Mouse (Mus musculus) forebrain, embryonic 15.5 days (tissue): ENCODE data around the gene Palld. TPM values are rescaled to one million over a fixed set of nuclear protein-coding genes. Genes with fewer than 3 reads are reported as not detected.

Experiments used
- ATAC-seq: fragments of 200-750 bp; cut with Nextera tagmentation; replicated peaks from 2 replicates; pipeline ENCODE4 v1.8.0; 2017; ENCODE audit warnings: mild to moderate bottlenecking, moderate TSS enrichment, moderate library complexity
- H3K27ac ChIP-seq: fragments of 300-500 bp; sonication (generic); replicated peaks from 2 replicates; pipeline ENCODE4 v1.5.1; 2015; ENCODE audit warnings: mild to moderate bottlenecking, inconsistent platforms
- H3K27me3 ChIP-seq: fragments of 300-500 bp; sonication (generic); 2 replicates; pipeline ENCODE4 v1.6.1; 2015; ENCODE audit warnings: inconsistent platforms
- H3K36me3 ChIP-seq: fragments of 300-500 bp; sonication (generic); 2 replicates; pipeline ENCODE4 v1.6.1; 2015; ENCODE audit warnings: mild to moderate bottlenecking, inconsistent platforms
- H3K4me1 ChIP-seq: fragments of 300-500 bp; sonication (generic); 2 replicates; pipeline ENCODE4 v1.6.1; 2015; ENCODE audit warnings: inconsistent platforms
- H3K4me2 ChIP-seq: fragments of 300-500 bp; sonication (generic); replicated peaks from 2 replicates; pipeline ENCODE4 v1.6.1; 2015; ENCODE audit warnings: mild to moderate bottlenecking, inconsistent platforms
- H3K4me3 ChIP-seq: fragments of 300-500 bp; sonication (generic); 2 replicates; pipeline ENCODE4 v1.5.1; 2015; ENCODE audit warnings: mild to moderate bottlenecking, inconsistent platforms
- H3K9ac ChIP-seq: fragments of 300-500 bp; sonication (generic); replicated peaks from 2 replicates; pipeline ENCODE4 v1.6.1; 2015; ENCODE audit warnings: mild to moderate bottlenecking, inconsistent platforms
- H3K9me3 ChIP-seq: fragments of 300-500 bp; sonication (generic); 2 replicates; pipeline ENCODE4 v1.6.1; 2016; ENCODE audit warnings: inconsistent platforms
- WGBS: fragments of 180-500 bp; shearing (Covaris S2); methylation state at CpG from one replicate; pipeline ENCODE4 v1.1.7; 2015; ENCODE audit warnings: mixed read lengths; 5-methylcytosine and 5-hydroxymethylcytosine counted together
- polyA plus RNA-seq: library from polyadenylated mRNA; unstranded; fragments of >200 nt; fragmentation: Nextera tagmentation; extraction: Ambion mirVana; gene quantifications from 2 replicates; pipeline ENCODE4 v1.2.1, GENCODE M21; 2015

Palld gene
- polyA plus RNA-seq, 1 experiment from 2014 or later: 19.4 TPM

GRCm38 (mm10) chr8:61796537-61797050 lies 105.9 kb downstream of the Palld start:
- 82% methylated on average over 7 of the region's 7 CpGs for WGBS
- no peaks in the 10 kb centered on the region for H3K9me3 ChIP-seq

DNA sequence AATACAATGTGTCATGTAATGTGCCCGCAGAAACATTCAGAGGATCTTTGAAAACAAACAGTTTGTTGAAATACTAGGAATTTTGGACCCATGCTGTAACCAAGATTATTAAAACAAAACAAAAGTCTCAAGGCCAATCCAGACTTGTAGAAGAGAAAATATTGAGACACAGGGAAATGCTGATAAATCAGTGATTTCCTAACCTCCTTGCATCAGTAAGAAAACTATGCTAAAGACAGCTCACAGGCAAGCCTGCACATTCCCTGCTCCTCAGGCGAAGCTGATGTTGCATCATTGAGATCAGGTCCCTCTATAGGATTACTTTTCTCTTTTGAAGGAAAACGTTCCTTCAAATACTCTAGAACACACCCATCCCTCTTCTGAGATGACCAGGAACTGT lies 112.5 kb downstream of the Palld start:
- no peak overlapping the region for H3K4me2 ChIP-seq
- H3K27me3 ChIP-seq: no peaks in the 10 kb centered on the region
- no peaks in the 10 kb centered on the region for H3K36me3 ChIP-seq
- H3K9me3 ChIP-seq: no peaks in the 10 kb centered on the region
- no peak for ATAC-seq
- no peak overlapping the region for H3K4me3 ChIP-seq
- 84% methylated on average over 3 of the region's 3 CpGs for WGBS
- H3K27ac ChIP-seq: no peak overlapping the region
- H3K9ac ChIP-seq: no peak overlapping the region
- H3K4me1 ChIP-seq: no peaks in the 10 kb centered on the region

More at GRCm38 (mm10) chr8:61796537-61797050, 105.9 kb downstream of the Palld start:
- no peak overlapping the region for H3K4me2 ChIP-seq
- no peak overlapping the region for H3K9ac ChIP-seq
- H3K27me3 ChIP-seq: no peaks in the 10 kb centered on the region
- no peaks in the 10 kb centered on the region for H3K36me3 ChIP-seq
- no peak for ATAC-seq
- H3K27ac ChIP-seq: no peak overlapping the region
- no peaks in the 10 kb centered on the region for H3K4me1 ChIP-seq
- no peak overlapping the region for H3K4me3 ChIP-seq

DNA sequence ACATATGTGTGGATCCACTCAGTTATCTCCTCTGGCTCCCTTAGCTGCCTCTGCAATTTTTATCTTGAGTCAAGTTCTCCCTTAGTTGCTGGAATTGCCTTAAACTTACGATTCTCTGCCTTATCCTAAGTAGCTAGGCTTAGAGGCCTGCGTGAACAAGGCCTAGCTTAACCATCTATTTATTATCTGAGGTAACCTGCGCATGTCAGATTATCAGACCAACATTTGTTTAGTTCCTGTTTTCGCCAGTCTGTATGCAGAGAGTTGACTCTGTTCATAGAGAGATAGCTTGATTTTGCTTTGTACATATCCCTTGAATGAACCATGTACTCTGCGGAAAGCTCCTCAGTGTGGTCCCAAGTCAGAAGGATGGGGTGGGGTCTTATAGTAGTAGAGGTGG lies 113.2 kb downstream of the Palld start:
- no peaks in the 10 kb centered on the region for H3K36me3 ChIP-seq
- no peak overlapping the region for H3K27ac ChIP-seq
- no peaks in the 10 kb centered on the region for H3K27me3 ChIP-seq
- no peak for ATAC-seq
- no peak overlapping the region for H3K9ac ChIP-seq
- H3K9me3 ChIP-seq: no peaks in the 10 kb centered on the region
- 85% methylated on average over 5 of the region's 5 CpGs for WGBS
- H3K4me1 ChIP-seq: no peaks in the 10 kb centered on the region
- no peak overlapping the region for H3K4me3 ChIP-seq
- no peak overlapping the region for H3K4me2 ChIP-seq

DNA sequence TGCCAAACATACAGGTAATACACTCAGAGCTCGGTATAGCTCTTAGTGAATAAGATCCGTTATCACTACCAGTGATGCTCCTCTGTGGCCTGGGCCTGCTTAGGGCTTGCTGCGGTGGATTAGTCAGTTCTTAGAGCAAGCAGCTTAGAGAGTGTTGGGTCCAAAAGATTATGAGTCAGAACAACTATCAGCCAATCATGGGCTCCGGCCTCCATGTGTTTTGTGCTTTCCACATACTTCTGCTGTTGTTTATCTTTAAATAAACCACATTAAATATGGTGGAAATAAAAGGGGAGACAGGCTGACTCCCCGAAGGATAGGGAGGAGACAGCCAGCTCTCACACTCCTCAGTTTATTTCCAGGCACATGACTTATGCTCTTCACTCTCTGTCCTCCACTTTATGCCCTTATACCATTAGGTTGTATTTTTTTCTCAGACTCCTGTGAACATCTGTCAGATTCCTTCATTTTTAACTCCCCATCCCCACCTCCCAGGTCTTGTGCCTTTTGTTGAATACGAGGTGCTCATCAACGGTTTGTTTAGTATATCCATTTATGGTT lies 119.5 kb downstream of the Palld start:
- Histone ChIP-seq H3K9me3 (no peaks in the 10 kb centered on the region), H3K9ac (no peak overlapping the region), H3K36me3 (no peaks in the 10 kb centered on the region), H3K4me1 (no peaks in the 10 kb centered on the region), H3K27me3 (no peaks in the 10 kb centered on the region), H3K27ac (no peak overlapping the region), H3K4me2 (no peak overlapping the region), H3K4me3 (no peak overlapping the region)
- ATAC-seq: no peak
- 81% methylated on average over 7 of the region's 7 CpGs for WGBS

- no peaks in the 10 kb centered on the region for H3K4me1 ChIP-seq
- H3K9ac ChIP-seq: no peak overlapping the region
- no peak overlapping the region for H3K4me3 ChIP-seq
- no peaks in the 10 kb centered on the region for H3K27me3 ChIP-seq
- WGBS: 85% methylated on average over 5 of the region's 5 CpGs
- H3K4me2 ChIP-seq: no peak overlapping the region
- no peak for ATAC-seq
- no peaks in the 10 kb centered on the region for H3K36me3 ChIP-seq
- no peaks in the 10 kb centered on the region for H3K9me3 ChIP-seq
- H3K27ac ChIP-seq: no peak overlapping the region
Measured at GRCm38 (mm10) chr8:61780652-61781257, 121.7 kb downstream of the Palld start.

- Histone ChIP-seq H3K4me2 (no peak overlapping the region), H3K36me3 (no peaks in the 10 kb centered on the region), H3K27ac (no peak overlapping the region), H3K27me3 (no peaks in the 10 kb centered on the region), H3K9me3 (no peaks in the 10 kb centered on the region), H3K4me1 (no peaks in the 10 kb centered on the region), H3K9ac (no peak overlapping the region), H3K4me3 (no peak overlapping the region)
- 81% methylated on average over 3 of the region's 3 CpGs for WGBS
- no peak for ATAC-seq
Measured at GRCm38 (mm10) chr8:61778194-61778593, 124.3 kb downstream of the Palld start.

- no peak for ATAC-seq
- Histone ChIP-seq H3K36me3 (no peaks in the 10 kb centered on the region), H3K4me1 (no peaks in the 10 kb centered on the region), H3K27me3 (no peaks in the 10 kb centered on the region), H3K9ac (no peak overlapping the region), H3K4me2 (no peak overlapping the region), H3K9me3 (no peaks in the 10 kb centered on the region), H3K27ac (no peak overlapping the region), H3K4me3 (no peak overlapping the region)
- WGBS: 79% methylated on average over 9 of the region's 9 CpGs
Measured at GRCm38 (mm10) chr8:61776560-61776959, 125.9 kb downstream of the Palld start.

DNA sequence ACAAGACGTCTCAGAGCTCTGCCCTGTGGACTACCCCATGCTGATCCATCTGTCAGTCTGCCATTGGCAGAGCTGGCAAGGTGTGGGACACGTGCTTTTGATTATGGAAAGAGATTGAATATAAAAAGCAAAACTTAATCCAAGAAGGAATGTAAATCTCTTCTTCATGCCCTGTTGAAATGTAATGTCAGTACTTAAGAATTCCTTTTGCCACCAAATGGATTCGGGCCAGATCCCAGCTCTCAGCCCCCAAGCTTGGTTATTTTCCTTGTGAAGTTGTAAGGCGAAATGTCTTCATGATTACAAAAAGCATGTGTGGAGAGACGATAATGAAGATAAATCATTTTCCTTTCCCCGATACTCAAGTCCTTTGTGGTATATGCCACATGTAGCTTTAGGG lies 126.6 kb downstream of the Palld start:
- Histone ChIP-seq H3K4me1 (no peaks in the 10 kb centered on the region), H3K9ac (no peak overlapping the region), H3K4me3 (no peak overlapping the region), H3K27ac (no peak overlapping the region), H3K9me3 (no peaks in the 10 kb centered on the region), H3K4me2 (no peak overlapping the region), H3K36me3 (no peaks in the 10 kb centered on the region), H3K27me3 (no peaks in the 10 kb centered on the region)
- 77% methylated on average over 6 of the region's 6 CpGs for WGBS
- ATAC-seq: no peak

GRCm38 (mm10) chr8:61774161-61774560 lies 128.3 kb downstream of the Palld start:
- WGBS: 93% methylated on average over 5 of the region's 5 CpGs
- Histone ChIP-seq H3K4me3 (no peak overlapping the region), H3K27me3 (no peaks in the 10 kb centered on the region), H3K27ac (no peak overlapping the region), H3K36me3 (no peaks in the 10 kb centered on the region), H3K9ac (no peak overlapping the region), H3K4me2 (no peak overlapping the region), H3K9me3 (no peaks in the 10 kb centered on the region), H3K4me1 (no peaks in the 10 kb centered on the region)
- ATAC-seq: no peak

- no peak overlapping the region for H3K9ac ChIP-seq
- no peaks in the 10 kb centered on the region for H3K9me3 ChIP-seq
- no peak overlapping the region for H3K4me3 ChIP-seq
- no peaks in the 10 kb centered on the region for H3K27me3 ChIP-seq
- 80% methylated on average over 4 of the region's 4 CpGs for WGBS
- no peak overlapping the region for H3K27ac ChIP-seq
- H3K4me1 ChIP-seq: no peaks in the 10 kb centered on the region
- H3K4me2 ChIP-seq: no peak overlapping the region
- H3K36me3 ChIP-seq: no peaks in the 10 kb centered on the region
- no peak for ATAC-seq
Measured at GRCm38 (mm10) chr8:61773595-61774088, 128.8 kb downstream of the Palld start.

DNA sequence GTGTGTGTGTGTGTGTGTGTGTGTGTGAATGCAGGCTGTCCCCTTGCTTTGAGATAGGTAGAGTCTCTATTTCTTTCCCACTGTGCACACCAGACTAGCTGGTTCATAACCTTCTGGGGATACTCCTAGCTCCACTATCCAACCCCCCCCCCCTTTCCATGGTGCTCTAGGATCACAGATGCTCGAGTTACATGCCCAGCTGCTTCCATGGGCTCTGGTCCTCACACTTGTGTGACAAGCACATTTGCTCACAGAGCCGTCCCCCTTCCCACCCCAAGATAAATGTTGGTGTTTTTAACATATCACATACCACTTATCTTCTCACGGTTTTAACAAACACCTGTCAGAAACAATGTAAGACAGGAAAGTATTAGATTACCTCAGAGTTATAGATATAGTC lies 131.2 kb downstream of the Palld start:
- no peak overlapping the region for H3K27ac ChIP-seq

DNA sequence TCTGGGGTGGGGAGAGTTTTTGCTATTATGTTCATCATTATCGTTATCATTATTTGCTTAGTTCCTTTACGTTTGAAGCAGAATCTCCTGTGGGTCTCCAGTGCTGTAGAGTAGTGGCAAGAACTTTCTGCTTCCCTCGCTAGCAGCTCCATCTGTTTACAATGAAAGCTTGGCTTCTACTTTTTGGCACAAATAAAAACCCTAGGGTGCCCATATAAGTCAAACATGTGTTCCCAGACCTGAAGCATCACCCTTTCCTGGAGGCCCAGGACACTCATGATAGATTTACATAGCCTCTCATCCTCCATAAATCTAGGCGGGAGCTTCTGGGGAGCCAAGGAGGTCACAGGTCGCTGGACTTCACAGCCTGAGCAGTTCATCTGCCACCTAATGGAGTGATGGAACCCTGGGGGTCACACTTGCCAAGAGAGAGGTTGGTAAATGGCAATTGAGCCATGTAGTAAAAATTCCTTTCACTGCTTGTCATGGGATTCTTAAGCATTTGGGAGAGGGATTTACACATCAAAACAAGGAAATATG lies 133.1 kb downstream of the Palld start:
- H3K4me3 ChIP-seq: no peak overlapping the region
- ATAC-seq: no peak
- no peaks in the 10 kb centered on the region for H3K27me3 ChIP-seq
- no peaks in the 10 kb centered on the region for H3K9me3 ChIP-seq
- WGBS: 84% methylated on average over 5 of the region's 5 CpGs
- no peaks in the 10 kb centered on the region for H3K36me3 ChIP-seq
- no peak overlapping the region for H3K27ac ChIP-seq
- no peak overlapping the region for H3K9ac ChIP-seq
- no peak overlapping the region for H3K4me2 ChIP-seq
- no peaks in the 10 kb centered on the region for H3K4me1 ChIP-seq

More for the DNA sequence above, 131.2 kb downstream of the Palld start:
- Histone ChIP-seq H3K4me2 (no peak overlapping the region), H3K9me3 (no peaks in the 10 kb centered on the region), H3K27me3 (no peaks in the 10 kb centered on the region), H3K4me1 (no peaks in the 10 kb centered on the region), H3K4me3 (no peak overlapping the region), H3K36me3 (no peaks in the 10 kb centered on the region), H3K9ac (no peak overlapping the region)
- 87% methylated on average over 3 of the region's 3 CpGs for WGBS
- no peak for ATAC-seq
